Mouse (Mus musculus): ENCODE data around the gene Hinfp.
"Not testable (repeated sequence)": the region's sequence is repeated elsewhere in the genome, so short reads cannot be mapped to it uniquely, and the experiment has no call there.

Gene Hinfp

GRCm38 (mm10) chr9:44332918-44333638 lies 27.6 kb upstream of the Hinfp start:
- DNase-seq (ENCODE audit: low spot score in 2 of 2): no peak

DNA sequence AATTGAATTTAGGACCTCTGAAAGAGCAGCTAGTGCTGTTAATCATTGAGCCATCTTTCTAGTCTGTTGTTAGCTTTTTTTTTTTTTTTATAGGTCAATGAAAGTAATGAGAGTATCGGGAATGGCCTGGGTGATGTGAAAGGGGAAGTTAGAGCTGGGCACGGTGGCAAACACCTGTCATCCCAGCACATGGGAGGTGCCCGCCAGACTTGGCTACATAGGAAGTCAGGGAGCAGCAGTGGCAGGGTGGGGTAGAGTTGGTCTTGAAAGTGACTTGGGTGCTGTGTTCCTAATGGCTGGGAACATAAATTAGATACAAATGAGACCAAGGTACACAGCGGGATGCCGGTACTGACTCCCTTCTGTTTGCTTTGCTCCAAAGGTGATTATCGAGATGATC lies 25.3 kb upstream of the Hinfp start:
- DNase-seq (ENCODE audit: low spot score in 2 of 2): no peak

GRCm38 (mm10) chr9:44327926-44328325 lies 22.5 kb upstream of the Hinfp start:
- DNase-seq (ENCODE audit: low spot score in 2 of 2): no peak

DNA sequence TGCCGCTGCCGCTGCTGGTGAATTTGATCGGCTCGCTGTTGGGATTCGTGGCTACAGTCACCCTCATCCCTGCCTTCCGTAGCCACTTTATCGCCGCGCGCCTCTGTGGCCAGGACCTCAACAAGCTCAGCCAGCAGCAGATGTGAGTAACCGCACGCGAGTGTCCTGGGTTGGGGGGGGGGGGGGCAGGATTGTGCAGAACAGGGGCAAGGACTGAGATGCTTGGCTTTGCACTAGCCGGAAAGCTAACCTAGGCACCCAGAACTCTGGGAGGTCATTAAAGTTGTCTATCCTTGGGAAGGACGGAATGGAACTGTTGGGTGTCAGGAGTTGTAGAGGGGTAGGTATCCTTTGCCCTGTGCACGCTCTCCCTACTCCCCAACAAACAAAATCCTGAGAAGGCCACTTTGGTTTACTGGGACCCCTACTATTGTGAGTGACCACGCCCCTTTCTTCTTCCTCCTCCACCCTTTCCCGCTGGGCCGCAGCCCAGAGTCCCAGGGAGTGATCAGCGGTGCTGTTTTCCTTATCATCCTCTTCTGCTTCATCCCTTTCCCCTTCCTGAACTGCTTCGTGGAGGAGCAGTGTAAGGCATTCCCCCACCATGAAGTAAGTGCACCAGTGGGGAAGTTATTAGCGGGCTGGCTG lies 21.7 kb upstream of the Hinfp start:
- no peak for DNase-seq (ENCODE audit: low spot score in 2 of 2)

DNA sequence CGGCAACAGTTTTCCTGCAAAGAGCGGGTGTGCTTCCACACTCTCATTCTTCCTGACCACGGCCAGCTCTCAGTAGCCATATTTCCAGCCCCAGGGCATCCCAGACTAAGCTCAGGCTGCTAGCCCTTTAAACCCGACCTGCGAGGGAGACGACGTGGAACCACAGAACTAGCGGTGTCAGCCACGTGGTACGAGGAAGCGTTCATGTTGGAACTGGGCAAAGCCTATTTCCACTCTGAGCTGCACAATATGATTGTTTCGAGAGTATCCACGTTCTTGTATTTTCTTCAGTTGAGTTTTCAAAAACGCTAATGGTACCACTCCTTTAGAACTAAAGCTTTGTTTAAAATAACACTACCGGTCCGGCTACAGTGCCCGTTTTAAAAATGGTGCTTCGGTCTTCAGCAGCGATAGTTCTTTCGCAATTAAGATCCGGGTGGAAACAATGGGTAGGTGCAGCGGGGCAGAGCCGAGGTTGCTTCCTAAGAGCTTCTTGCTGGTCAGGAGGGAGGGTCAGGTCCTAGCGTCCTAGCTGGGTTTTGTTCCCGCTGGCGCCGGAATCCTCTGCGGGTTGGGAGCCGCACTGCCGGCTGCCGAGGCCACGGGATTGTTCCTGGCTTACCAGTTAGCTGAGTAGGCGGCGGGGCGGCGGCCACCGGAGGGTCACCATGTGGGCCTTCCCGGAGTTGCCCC lies 21.0 kb upstream of the Hinfp start:
- peak; percentile 62 to 66 for DNase-seq (ENCODE audit: low spot score in 2 of 2)

DNA sequence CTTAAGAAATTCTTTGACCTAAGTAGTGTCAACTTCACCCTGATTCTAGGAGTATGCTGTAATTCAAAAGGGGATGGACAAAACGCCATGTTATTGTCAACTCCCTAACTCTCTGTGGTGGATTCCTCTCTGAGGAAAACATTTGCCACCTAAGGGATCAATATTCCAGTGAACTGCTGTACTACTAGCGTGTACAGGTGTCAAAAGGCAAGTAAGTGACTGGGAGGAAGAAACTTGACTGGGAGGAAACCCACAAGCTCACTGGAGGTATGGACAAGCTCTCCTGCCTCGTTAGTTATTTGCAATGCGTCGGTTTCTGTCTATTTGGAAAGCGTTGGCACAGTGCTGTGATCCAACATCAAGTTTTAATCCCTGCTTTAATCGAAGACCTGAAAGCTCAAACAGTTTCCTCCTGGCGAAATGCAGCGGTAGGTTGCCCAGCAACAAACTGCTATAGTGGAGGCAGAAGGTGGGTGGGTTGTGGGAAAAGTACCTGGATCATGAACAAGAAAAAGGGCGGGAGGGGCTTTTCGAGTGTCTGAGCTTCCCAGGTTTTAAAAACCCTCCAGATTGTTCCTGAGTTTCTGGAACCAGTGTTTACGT lies 20.4 kb upstream of the Hinfp start, which contains the start of gene Dpagt1:
Gene Dpagt1 (plus strand): TSS at position 252 of the 603 bp plus-strand sequence.
- DNase-seq (ENCODE audit: low spot score in 2 of 2): no peak

DNA sequence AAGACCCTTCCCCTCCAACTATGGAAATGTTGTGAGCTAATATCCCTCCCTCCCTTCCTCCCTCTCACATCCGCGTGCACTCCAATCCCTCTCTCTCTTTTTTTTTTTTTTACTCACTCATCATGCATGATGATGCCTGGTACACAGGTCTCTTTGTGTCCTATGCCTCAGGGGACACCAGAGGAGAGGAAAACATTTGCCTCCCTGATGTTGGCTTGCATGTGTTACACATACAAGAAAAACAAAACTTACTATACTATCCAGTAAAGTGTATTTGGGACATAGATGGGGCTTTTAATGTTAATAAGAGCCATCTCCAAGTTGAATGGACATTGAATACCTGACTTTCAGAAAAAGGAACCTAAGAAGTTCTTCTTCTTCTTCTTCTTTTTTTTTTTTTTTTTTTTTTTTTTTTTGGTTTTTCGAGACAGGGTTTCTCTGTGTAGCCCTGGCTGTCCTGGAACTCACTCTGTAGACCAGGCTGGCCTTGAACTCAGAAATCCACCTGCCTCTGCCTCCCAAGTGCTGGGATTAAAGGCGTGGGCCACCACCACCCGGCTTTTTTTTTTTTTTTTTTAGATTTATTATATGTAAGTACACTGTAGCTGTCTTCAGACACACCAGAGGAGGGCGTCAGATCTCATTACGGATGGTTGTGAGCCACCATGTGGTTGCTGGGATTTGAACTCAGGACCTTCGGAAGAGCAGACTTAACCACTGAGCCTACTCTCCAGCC lies 19.7 kb upstream of the Hinfp start:
- not testable (repeated sequence) for DNase-seq (ENCODE audit: low spot score in 2 of 2)

DNA sequence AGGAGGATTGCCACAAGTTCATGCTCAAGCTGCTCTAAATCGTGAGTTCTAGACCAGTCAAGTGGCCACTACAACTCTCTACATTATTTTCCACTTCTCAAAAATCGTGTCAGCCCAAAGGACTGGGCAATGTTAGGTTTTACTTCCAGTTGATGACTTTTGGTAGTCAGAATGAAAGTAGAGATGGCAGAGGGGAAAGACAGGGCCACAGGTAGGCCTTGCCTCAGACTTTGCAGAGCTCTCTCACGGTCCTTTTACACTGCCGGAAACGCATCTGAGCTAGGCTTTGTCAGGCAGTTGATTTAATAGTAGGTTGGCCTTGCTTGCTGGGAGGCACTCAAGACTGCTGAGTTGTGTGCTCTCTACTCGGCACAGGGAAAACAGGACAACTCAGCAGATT lies 18.7 kb upstream of the Hinfp start:
- DNase-seq (ENCODE audit: low spot score in 2 of 2): no peak

- not testable (repeated sequence) for DNase-seq (ENCODE audit: low spot score in 2 of 2)
These were observed 18.2 kb upstream of the Hinfp start for GRCm38 (mm10) chr9:44323656-44324055.

- no peak for DNase-seq (ENCODE audit: low spot score in 2 of 2)
These were observed 15.3 kb upstream of the Hinfp start for GRCm38 (mm10) chr9:44320799-44321133.

DNA sequence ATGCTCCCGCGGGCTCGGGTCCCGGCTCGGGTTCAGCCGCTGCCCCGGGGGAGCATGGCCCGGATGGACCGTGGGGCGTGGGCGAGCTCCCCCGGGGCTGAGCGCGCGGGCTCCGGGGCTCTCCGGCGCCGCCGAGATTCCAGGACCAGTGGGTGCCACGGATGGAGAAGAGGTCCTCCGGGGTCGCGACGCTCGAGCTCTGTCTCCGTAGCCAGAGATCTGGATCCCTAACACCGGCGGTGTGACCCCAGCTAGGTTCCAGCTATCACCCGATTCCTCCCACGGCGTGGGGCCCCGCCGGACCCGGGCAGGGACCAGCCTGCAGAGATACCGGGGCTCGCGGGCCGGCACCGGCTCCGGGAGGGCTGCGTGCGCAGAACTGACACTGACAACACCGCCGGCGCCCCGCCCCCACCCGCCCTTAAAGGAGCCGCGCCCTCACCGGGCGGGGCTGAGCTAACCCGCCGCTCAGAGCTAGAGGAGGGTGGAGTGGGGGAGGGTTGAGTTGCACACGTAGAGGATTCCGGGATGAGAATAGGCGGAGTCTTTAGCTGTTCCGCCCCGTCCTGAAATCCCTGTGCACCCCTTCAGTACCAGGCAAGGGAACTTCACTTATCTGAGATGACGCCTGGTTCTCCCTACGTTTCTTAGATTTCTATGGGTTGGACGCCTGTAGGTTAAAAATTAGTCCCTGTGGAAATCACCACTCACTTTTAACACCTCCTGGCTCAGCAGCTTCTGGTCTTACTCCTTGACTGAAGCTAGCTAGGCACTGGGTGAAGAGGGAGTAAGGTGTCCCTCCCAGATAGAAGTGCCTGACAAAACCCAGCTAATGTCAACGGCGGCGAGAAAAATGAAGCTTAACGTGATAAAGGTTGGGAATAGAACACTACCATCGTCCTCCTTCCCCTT lies 14.7 kb upstream of the Hinfp start, which contains the start of gene C2cd2l:
Gene C2cd2l (minus strand): TSS at position 399 of the 912 bp plus-strand sequence.
- DNase-seq (ENCODE audit: low spot score in 2 of 2): peak; percentile 74 to 79

DNA sequence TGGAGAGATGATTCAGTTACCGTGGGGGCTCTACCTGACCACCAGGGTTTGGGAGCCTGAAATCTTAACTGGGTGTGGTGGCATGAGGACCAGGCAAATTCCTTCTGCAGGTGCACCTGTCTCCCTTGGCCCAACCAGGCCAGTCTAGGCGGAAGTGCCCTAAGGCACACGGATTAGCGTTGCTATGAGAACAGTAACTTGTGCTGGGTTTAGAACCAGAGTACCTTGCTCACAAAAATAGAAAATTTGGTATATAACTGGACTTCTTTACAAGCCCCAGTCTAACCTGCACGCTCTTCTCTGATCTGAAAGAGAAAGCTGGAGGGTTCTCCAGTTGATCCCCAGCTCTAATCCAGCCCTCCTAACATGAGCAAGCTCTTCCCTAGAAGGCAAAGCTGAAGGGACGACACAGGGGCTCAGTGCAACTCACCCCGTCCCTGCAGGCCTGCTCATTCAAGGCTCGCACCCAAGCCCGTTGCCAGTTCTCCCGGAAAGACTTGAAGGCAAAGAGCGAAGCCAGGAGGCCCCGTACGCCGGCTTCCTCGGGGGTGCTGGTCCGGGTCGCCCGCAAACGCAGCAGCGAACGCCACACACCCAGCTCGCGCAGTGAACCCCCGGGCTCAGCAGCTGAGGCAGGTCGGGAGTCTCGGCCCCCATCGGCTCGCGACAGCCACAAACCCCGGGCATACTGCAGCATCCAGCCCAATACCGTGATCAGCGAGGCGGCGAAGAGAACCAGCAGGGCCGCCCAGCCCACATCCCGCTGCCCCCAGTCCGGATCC lies 13.8 kb upstream of the Hinfp start:
- DNase-seq (ENCODE audit: low spot score in 2 of 2): peak; percentile 37 to 55

GRCm38 (mm10) chr9:44318826-44319095 lies 13.3 kb upstream of the Hinfp start:
- no peak for DNase-seq (ENCODE audit: low spot score in 2 of 2)

- DNase-seq (ENCODE audit: low spot score in 2 of 2): no peak
These were observed 12.8 kb upstream of the Hinfp start for GRCm38 (mm10) chr9:44318076-44318825.

- DNase-seq (ENCODE audit: low spot score in 2 of 2): no peak
These were observed 12.0 kb upstream of the Hinfp start for GRCm38 (mm10) chr9:44317452-44317851.

GRCm38 (mm10) chr9:44314910-44315309 lies 9.4 kb upstream of the Hinfp start:
- DNase-seq (ENCODE audit: low spot score in 2 of 2): no peak

- DNase-seq (ENCODE audit: low spot score in 2 of 2): no peak
These were observed 8.7 kb upstream of the Hinfp start for GRCm38 (mm10) chr9:44314257-44314547.

DNA sequence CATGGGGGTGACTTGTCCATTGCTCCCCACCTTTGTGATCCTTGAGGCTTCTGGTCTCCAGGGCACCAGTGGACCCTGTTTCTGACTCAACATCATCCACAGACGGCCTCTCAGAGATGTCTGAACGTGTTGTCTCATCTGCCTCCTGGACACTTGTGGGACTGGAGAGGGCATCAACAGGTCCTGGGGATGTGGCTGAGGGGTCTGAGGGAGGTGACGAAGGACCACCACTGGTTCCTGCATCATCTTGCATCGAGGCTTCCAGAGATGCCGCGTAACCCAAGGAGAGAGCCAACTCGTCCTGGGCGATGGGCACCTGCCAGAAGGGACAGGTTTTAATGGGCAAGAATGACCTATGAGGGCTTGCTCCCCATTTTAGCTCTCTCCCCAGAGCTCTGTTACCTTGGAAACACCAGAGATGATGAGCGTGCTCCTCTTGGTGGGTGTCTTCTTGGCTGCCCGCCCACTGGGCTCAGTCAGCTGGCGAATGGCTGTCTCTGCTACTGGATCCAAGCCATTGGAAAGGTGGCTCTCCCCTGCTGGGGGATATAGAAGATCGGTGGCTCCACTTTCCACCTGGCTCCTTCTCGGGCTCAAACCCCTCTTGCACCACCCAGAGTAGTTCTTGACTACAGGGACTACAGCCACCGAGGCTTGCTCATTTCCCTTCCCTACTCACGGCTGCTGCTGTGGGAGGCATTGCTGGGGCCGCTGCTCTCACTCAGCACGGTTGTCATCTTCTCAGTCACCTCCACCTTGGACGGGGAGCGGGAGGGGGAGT lies 8.2 kb upstream of the Hinfp start:
- DNase-seq (ENCODE audit: low spot score in 2 of 2): no peak

All from thymus, postnatal 10 days (tissue).